Mouse (Mus musculus) activated CD4-positive, CD25-positive, alpha-beta regulatory T cell, adult 4 months (primary cell): ENCODE measurements around the gene Pcnt. TPM values are rescaled to one million over a fixed set of nuclear protein-coding genes. Genes with fewer than 3 reads are reported as not detected.
A peak's percentile ranks its signal among the peaks of the same experiment; 100 is the strongest.

Source experiments
- ATAC-seq: one replicate; pipeline ENCODE4 v1.8.0; 2017
- polyA plus RNA-seq, 2 experiments: library from polyadenylated mRNA; unstranded; fragments of 100-300 nt; shearing (Covaris generic); gene quantifications; one replicate each; pipeline ENCODE4 v1.2.1; 2017

The Pcnt gene
- polyA plus RNA-seq = 10 to 100 TPM; 12.5 to 13.3 TPM

GRCm38 (mm10) chr10:76442178-76443088 lies at the start of gene Pcnt:
Gene Pcnt, minus strand, starts transcription at chr10:76442786.
- ATAC-seq = peak; percentile 94

- ATAC-seq = no peak
These were observed 46.6 kb upstream of the Pcnt start for GRCm38 (mm10) chr10:76489205-76489604.

- ATAC-seq = no peak
These were observed 45.7 kb upstream of the Pcnt start for GRCm38 (mm10) chr10:76488265-76488664.

- no peak for ATAC-seq
These were observed 43.7 kb upstream of the Pcnt start for GRCm38 (mm10) chr10:76486302-76486701.

GRCm38 (mm10) chr10:76481480-76481879 lies 38.9 kb upstream of the Pcnt start:
- no peak for ATAC-seq

GRCm38 (mm10) chr10:76480851-76481250 lies 38.3 kb upstream of the Pcnt start:
- no peak for ATAC-seq

GRCm38 (mm10) chr10:76473759-76474158 lies 31.2 kb upstream of the Pcnt start:
- ATAC-seq = no peak

GRCm38 (mm10) chr10:76468203-76469162 lies 25.9 kb upstream of the Pcnt start, which contains the start of the genes Mcm3ap and Ybey:
Gene Mcm3ap, plus strand, starts transcription at chr10:76468927.
Gene Ybey, minus strand, starts transcription at chr10:76469114.
- ATAC-seq = peak; percentile 92

- ATAC-seq = no peak
These were observed 20.1 kb upstream of the Pcnt start for GRCm38 (mm10) chr10:76462721-76463120.

GRCm38 (mm10) chr10:76462312-76462711 lies 19.7 kb upstream of the Pcnt start:
- ATAC-seq = no peak

GRCm38 (mm10) chr10:76461255-76461654 lies 18.7 kb upstream of the Pcnt start:
- no peak for ATAC-seq

- peak; percentile 43 for ATAC-seq
These were observed 12.7 kb upstream of the Pcnt start for GRCm38 (mm10) chr10:76455289-76455688.

GRCm38 (mm10) chr10:76448851-76449250 lies 6.3 kb upstream of the Pcnt start, which contains the start of gene 2610028H24Rik:
Gene 2610028H24Rik, plus strand, starts transcription at chr10:76449081.
- ATAC-seq = no peak

- no peak for ATAC-seq
These were observed 5.0 kb upstream of the Pcnt start for GRCm38 (mm10) chr10:76447406-76448229.

- no peak for ATAC-seq
These were observed 3.6 kb upstream of the Pcnt start for GRCm38 (mm10) chr10:76445996-76446681.

- no peak for ATAC-seq
These were observed 2.3 kb downstream of the Pcnt start, which contains the start of gene AC141477.1 for GRCm38 (mm10) chr10:76440281-76440680. Gene AC141477.1, minus strand, starts transcription at chr10:76440444.

- ATAC-seq = no peak
These were observed 3.3 kb downstream of the Pcnt start for GRCm38 (mm10) chr10:76439107-76439890.

GRCm38 (mm10) chr10:76433925-76434324 lies 8.7 kb downstream of the Pcnt start:
- no peak for ATAC-seq

GRCm38 (mm10) chr10:76425674-76426073 lies 16.9 kb downstream of the Pcnt start:
- ATAC-seq = no peak

- ATAC-seq = no peak
These were observed 25.8 kb downstream of the Pcnt start for GRCm38 (mm10) chr10:76416811-76417210.
